In genomic region chr1:72081811-72082210, GRCm38 (mm10) we compare ENCODE assay signal across 24 mouse cellular contexts.
DNase-seq lines count a peak whose midpoint lies in the region.
"Had no signal": no experiment of that assay in that cellular context is flagged by ENCODE, and none has a peak within 500 bp of the region (broad histone marks: within the 10 kb centered on the region; RNA-seq: fewer than 3 reads in every experiment).

No protein-coding gene starts in this region.

- H3K4me1 ChIP-seq in embryonic facial prominence, embryonic 10.5 days, result no peaks in the 10 kb centered on the region
- H3K4me1 ChIP-seq: hindbrain, embryonic 10.5 days; limb, embryonic 13.5 days; midbrain, embryonic 10.5 days; midbrain, embryonic 15.5 days; neural tube, embryonic 15.5 days had no signal

- no peaks in the 10 kb centered on the region for H3K27me3 ChIP-seq in embryonic facial prominence, embryonic 10.5 days (replicated peaks; ENCODE audit: low read depth, poor library complexity, severe bottlenecking)
- H3K27me3 ChIP-seq: embryonic facial prominence, embryonic 13.5 days; limb, embryonic 13.5 days; lung, embryonic 15.5 days; midbrain, embryonic 15.5 days; neural tube, embryonic 15.5 days had no signal

- H3K9me3 ChIP-seq in embryonic facial prominence, embryonic 10.5 days, result no peaks in the 10 kb centered on the region
- H3K9me3 ChIP-seq: embryonic facial prominence, embryonic 13.5 days; hindbrain, embryonic 10.5 days; limb, embryonic 13.5 days; lung, embryonic 15.5 days; midbrain, embryonic 10.5 days; midbrain, embryonic 15.5 days; neural tube, embryonic 15.5 days had no signal

- H3K27ac ChIP-seq in embryonic facial prominence, embryonic 10.5 days (replicated peaks), result no peak overlapping the region
- H3K27ac ChIP-seq: embryonic facial prominence, embryonic 13.5 days; gastrocnemius, adult 2 months; hindbrain, embryonic 10.5 days; kidney, postnatal 0 days; left cerebral cortex, adult 2 months; limb, embryonic 13.5 days; lung, embryonic 15.5 days; midbrain, embryonic 10.5 days; midbrain, embryonic 15.5 days; neural tube, embryonic 15.5 days had no signal

- peak; percentile 32 to 40 for DNase-seq in kidney, postnatal 4 days
- no peak for DNase-seq in kidney, adult 8-10 months
- peak; percentile 65 for DNase-seq in adrenal gland, adult 2 months
- peak; percentile 66 for DNase-seq in adrenal gland, postnatal 14 days
- DNase-seq in testis, postnatal 14 days (ENCODE audit: low spot score), result peak; percentile 14
- DNase-seq in embryonic facial prominence, embryonic 10.5 days (ENCODE audit: low spot score), result no peak
- no peak for DNase-seq in embryo, embryonic 9.5 days (ENCODE audit: extremely low spot score)
- DNase-seq: cerebellum, adult 11 months; cerebellum, adult 9-10 months; cerebellum, postnatal 36 days; gastrocnemius, adult 2 months; heart, postnatal 14 days; kidney, adult 18-20 months; thymus, postnatal 14 days had no signal

- no peaks in the 10 kb centered on the region for H3K36me3 ChIP-seq in embryonic facial prominence, embryonic 10.5 days (replicated peaks)
- H3K36me3 ChIP-seq: embryonic facial prominence, embryonic 13.5 days; hindbrain, embryonic 10.5 days; limb, embryonic 13.5 days; lung, embryonic 15.5 days; midbrain, embryonic 10.5 days; midbrain, embryonic 15.5 days; neural tube, embryonic 15.5 days had no signal

- H3K4me3 ChIP-seq in embryonic facial prominence, embryonic 10.5 days, result no peak overlapping the region
- H3K4me3 ChIP-seq: embryonic facial prominence, embryonic 13.5 days; erythroblast, embryonic 14.5 days; gastrocnemius, adult 2 months; hindbrain, embryonic 10.5 days; left cerebral cortex, adult 2 months; limb, embryonic 13.5 days; lung, embryonic 15.5 days; midbrain, embryonic 10.5 days; midbrain, embryonic 15.5 days; neural tube, embryonic 15.5 days had no signal

- WGBS in embryonic facial prominence, embryonic 10.5 days, result 83% methylated on average over 5 of the region's 5 CpGs

Comparison
In these comparisons a context has a peak if more than half of its experiments do, and no peak if none do; other contexts are left out.
1. DNase-seq: peak in kidney, postnatal 4 days (2 of 2), adrenal gland, adult 2 months (single experiment), adrenal gland, postnatal 14 days (single experiment) and testis, postnatal 14 days (single experiment); none in kidney, adult 8-10 months (0 of 2), embryonic facial prominence, embryonic 10.5 days (single experiment) and embryo, embryonic 9.5 days (single experiment).